Mouse (Mus musculus) lung, adult 2 months (tissue): ENCODE measurements around the gene Foxl1.

Experiments
- CTCF ChIP-seq: fragments of 200-500 bp; IDR thresholded peaks from 2 replicates; pipeline ENCODE4 v1.5.1; 2011; ENCODE audit warnings: mild to moderate bottlenecking, low read length, control low read depth; ENCODE audit not compliant: insufficient read depth
- POLR2A ChIP-seq: fragments of 200-500 bp; IDR thresholded peaks from 2 replicates; pipeline ENCODE4 v1.6.1; 2011; ENCODE audit warnings: low read depth, mild to moderate bottlenecking, control low read depth, low read length, borderline replicate concordance; ENCODE audit errors: extremely low read depth

DNA sequence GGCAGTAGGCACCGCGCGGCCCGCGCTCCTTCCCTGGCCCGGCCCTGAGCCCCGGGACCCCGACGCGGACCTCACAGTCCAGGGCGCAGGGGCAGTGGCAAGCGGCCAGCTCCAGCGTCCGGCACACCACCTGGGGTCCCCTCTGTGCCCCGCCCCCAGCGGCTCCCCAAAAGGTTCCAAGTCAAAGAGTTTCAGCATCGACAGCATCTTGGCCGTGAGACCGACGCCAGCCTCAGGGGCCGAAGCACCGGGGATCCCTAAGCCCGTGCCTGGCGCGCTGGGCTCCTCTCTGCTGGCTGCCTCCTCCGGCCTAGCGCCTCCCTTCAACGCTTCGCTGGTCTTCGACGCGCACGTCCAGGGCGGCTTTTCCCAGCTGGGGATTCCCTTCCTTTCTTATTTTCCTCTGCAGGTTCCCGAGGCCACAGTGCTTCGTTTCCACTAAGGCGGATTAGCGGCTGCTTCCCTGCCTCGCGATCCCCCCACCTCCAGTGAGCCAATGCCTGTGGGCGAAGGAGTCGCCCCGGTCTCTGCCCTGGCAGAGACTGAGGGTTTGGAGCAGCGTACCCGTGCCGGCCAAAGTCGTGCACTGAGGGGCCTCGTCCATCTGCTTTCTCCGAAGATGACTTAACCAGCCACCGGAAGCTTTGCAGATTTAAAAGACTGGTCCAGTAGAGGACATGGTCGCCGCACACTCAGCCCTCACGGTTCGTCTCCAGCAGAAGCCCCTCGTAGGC is 958 bp downstream of the Foxl1 start:
- TF ChIP-seq POLR2A: no peak
- TF ChIP-seq CTCF: no peak
